Comparison of ENCODE assay signal across 8 mouse cellular contexts in the genomic region with DNA sequence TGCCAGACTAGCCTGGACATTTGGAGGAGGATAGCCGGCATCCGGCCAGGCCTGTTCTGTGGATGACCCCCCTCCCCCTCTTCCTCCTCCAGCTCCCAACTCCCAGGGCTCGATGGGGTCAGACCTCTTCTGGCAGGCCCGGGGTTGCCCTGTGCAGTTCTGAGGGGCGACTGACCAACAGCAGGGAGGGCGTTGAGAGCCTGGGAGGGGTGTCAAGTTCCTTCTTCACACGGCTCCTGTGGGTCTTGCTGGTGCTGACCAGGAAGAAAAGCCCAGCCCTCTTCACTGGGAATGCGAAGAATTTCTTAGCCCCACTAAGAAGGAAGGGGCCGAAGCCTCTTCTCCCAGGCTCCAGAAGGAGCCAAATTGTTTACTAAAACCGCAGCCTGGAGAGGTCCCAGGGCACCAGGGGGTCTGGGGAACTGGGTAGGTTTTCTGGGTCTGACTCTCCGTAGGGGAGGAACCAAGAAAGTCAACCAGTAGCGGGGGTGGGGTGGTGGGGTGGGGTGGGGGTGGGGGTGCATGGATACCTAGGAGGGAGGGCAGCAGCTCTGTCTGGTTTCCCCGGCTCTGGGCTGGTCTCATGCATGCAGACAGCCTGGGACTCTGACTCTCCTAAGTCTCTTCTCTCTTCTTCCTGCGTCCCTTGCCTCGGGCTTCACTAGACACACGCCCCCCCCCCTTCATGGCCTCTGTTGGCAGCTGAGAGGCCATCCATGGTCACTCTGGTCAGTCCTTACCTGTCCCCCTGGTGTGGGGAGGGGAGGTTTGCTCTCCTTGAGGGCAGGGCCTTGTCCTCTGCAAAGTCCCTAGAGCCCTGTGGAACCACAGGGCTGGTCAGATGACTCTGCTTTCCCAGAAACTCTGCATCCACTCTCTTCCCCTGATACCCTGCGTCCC. TPM values are rescaled to one million over a fixed set of nuclear protein-coding genes. Genes with fewer than 3 reads are reported as not detected.
DNase-seq lines count a peak whose midpoint lies in the region; ATAC-seq and TF ChIP-seq lines count a peak whose summit lies in the region.

No protein-coding gene starts in this region.

- TF ChIP-seq EP300 in lung, postnatal 0 days (IDR thresholded peaks at IDR 0.05), result peak; percentile 58

- 0 out of 2 replicates have a peak overlapping the region, but pooled peaks have one; percentile 6 for H3K4me2 ChIP-seq in hindbrain, embryonic 11.5 days (replicated peaks; ENCODE audit: low read depth, low read length)
- H3K4me2 ChIP-seq in hindbrain, embryonic 16.5 days (ENCODE audit: low read length), result no peak overlapping the region
- H3K4me2 ChIP-seq in kidney, embryonic 14.5 days (replicated peaks; ENCODE audit: low read depth, low read length), result peak overlapping the region; percentile 34
- H3K4me2 ChIP-seq in lung, postnatal 0 days (replicated peaks; ENCODE audit: low read depth, low read length), result no peak overlapping the region; the same call in 1 of the 2 replicates
- H3K4me2 ChIP-seq in forebrain, embryonic 16.5 days (ENCODE audit: low read length), result no peak overlapping the region
- no peak overlapping the region for H3K4me2 ChIP-seq in midbrain, embryonic 11.5 days

- peak; percentile 38 for DNase-seq in hindbrain, embryonic 11.5 days (ENCODE audit: low spot score)
- DNase-seq in embryo, embryonic 11 days, result peak; percentile 83
- peak; percentile 93 for DNase-seq in lung, postnatal 0 days (ENCODE audit: low spot score)
- DNase-seq in left cerebral cortex, adult 9 months (ENCODE audit: low spot score in 2 of 2), result no peak
- DNase-seq in midbrain, embryonic 11.5 days (ENCODE audit: low spot score, missing footprints), result no peak

- TF ChIP-seq CTCF in lung, postnatal 0 days (IDR thresholded peaks at IDR 0.05), result no peak; the same call in 1 of the 2 replicates

- 13% methylated on average over 15 of the region's 17 CpGs for WGBS in hindbrain, embryonic 11.5 days
- WGBS in hindbrain, embryonic 16.5 days, result 22% methylated on average over 16 of the region's 17 CpGs
- WGBS in kidney, embryonic 14.5 days, result 9% methylated on average over 16 of the region's 17 CpGs
- 17% methylated on average over 16 of the region's 17 CpGs for WGBS in lung, postnatal 0 days
- 21% methylated on average over 16 of the region's 17 CpGs for WGBS in forebrain, embryonic 16.5 days
- WGBS in midbrain, embryonic 11.5 days, result 17% methylated on average over 16 of the region's 17 CpGs

- no peaks in the 10 kb centered on the region for H3K4me1 ChIP-seq in hindbrain, embryonic 11.5 days (replicated peaks; ENCODE audit: control insufficient read depth, insufficient read depth, low read length)
- no peaks in the 10 kb centered on the region for H3K4me1 ChIP-seq in hindbrain, embryonic 16.5 days (ENCODE audit: control insufficient read depth, insufficient read depth, low read depth, low read length)
- H3K4me1 ChIP-seq in kidney, embryonic 14.5 days (ENCODE audit: control insufficient read depth, insufficient read depth, low read length), result peaks cover 40% of the 10 kb centered on the region
- H3K4me1 ChIP-seq in lung, postnatal 0 days (ENCODE audit: insufficient read depth, low read depth, low read length), result peaks cover 16% of the 10 kb centered on the region; the same call in 1 of the 2 replicates
- H3K4me1 ChIP-seq in forebrain, embryonic 16.5 days (replicated peaks; ENCODE audit: control insufficient read depth, insufficient read depth, low read length), result no peaks in the 10 kb centered on the region
- no peaks in the 10 kb centered on the region for H3K4me1 ChIP-seq in midbrain, embryonic 11.5 days (ENCODE audit: control insufficient read depth, insufficient read depth, low read length)

- no peak overlapping the region; the same call in 1 of the 2 replicates for H3K9ac ChIP-seq in hindbrain, embryonic 11.5 days (ENCODE audit: low read depth, low read length)
- no peak overlapping the region; the same call in 1 of the 2 replicates for H3K9ac ChIP-seq in hindbrain, embryonic 16.5 days (ENCODE audit: low read depth, low read length)
- peak overlapping the region; percentile 48 for H3K9ac ChIP-seq in kidney, embryonic 14.5 days (ENCODE audit: low read depth, low read length)
- H3K9ac ChIP-seq in lung, postnatal 0 days (replicated peaks; ENCODE audit: low read depth), result 0 out of 2 replicates have a peak overlapping the region, but pooled peaks have one; percentile 19
- H3K9ac ChIP-seq in forebrain, embryonic 16.5 days (replicated peaks; ENCODE audit: low read depth, low read length), result no peak overlapping the region
- no peak overlapping the region for H3K9ac ChIP-seq in midbrain, embryonic 11.5 days (ENCODE audit: low read length)

- no peak overlapping the region for H3K4me3 ChIP-seq in hindbrain, embryonic 11.5 days (ENCODE audit: low read depth, low read length)
- no peak overlapping the region for H3K4me3 ChIP-seq in hindbrain, embryonic 16.5 days (ENCODE audit: low read length)
- no peak overlapping the region for H3K4me3 ChIP-seq in kidney, embryonic 14.5 days (ENCODE audit: low read length)
- H3K4me3 ChIP-seq in lung, postnatal 0 days (ENCODE audit: low read depth, low read length), result no peak overlapping the region
- H3K4me3 ChIP-seq in forebrain, embryonic 16.5 days (replicated peaks; ENCODE audit: low read length), result no peak overlapping the region
- no peak overlapping the region for H3K4me3 ChIP-seq in midbrain, embryonic 11.5 days (ENCODE audit: low read depth, low read length)

- no peaks in the 10 kb centered on the region for H3K9me3 ChIP-seq in hindbrain, embryonic 11.5 days (ENCODE audit: control insufficient read depth, low read length)
- no peaks in the 10 kb centered on the region for H3K9me3 ChIP-seq in hindbrain, embryonic 16.5 days (ENCODE audit: control insufficient read depth, low read length)
- no peaks in the 10 kb centered on the region for H3K9me3 ChIP-seq in kidney, embryonic 14.5 days (ENCODE audit: control insufficient read depth, low read length)
- no peaks in the 10 kb centered on the region for H3K9me3 ChIP-seq in lung, postnatal 0 days (ENCODE audit: low read length)
- H3K9me3 ChIP-seq in forebrain, embryonic 16.5 days (ENCODE audit: control insufficient read depth, low read length), result no peaks in the 10 kb centered on the region
- no peaks in the 10 kb centered on the region for H3K9me3 ChIP-seq in midbrain, embryonic 11.5 days (ENCODE audit: control insufficient read depth, low read length)

- no peaks in the 10 kb centered on the region for H3K36me3 ChIP-seq in hindbrain, embryonic 11.5 days (ENCODE audit: control insufficient read depth, insufficient read depth, low read length)
- H3K36me3 ChIP-seq in hindbrain, embryonic 16.5 days (ENCODE audit: control insufficient read depth, insufficient read depth, low read length), result no peaks in the 10 kb centered on the region
- no peaks in the 10 kb centered on the region for H3K36me3 ChIP-seq in kidney, embryonic 14.5 days (ENCODE audit: control insufficient read depth, insufficient read depth, low read length)
- H3K36me3 ChIP-seq in lung, postnatal 0 days (ENCODE audit: insufficient read depth, low read length), result no peaks in the 10 kb centered on the region
- H3K36me3 ChIP-seq in forebrain, embryonic 16.5 days (ENCODE audit: control insufficient read depth, insufficient read depth), result no peaks in the 10 kb centered on the region
- no peaks in the 10 kb centered on the region for H3K36me3 ChIP-seq in midbrain, embryonic 11.5 days (ENCODE audit: control insufficient read depth, insufficient read depth, low read length)

- ATAC-seq in hindbrain, embryonic 11.5 days (ENCODE audit: low FRiP score), result no peak
- ATAC-seq in hindbrain, embryonic 16.5 days, result no peak; the same call in 1 of the 2 replicates
- peak; percentile 88 for ATAC-seq in kidney, embryonic 14.5 days (ENCODE audit: low FRiP score, low TSS enrichment)
- peak; percentile 92 for ATAC-seq in lung, postnatal 0 days
- no peak for ATAC-seq in forebrain, embryonic 16.5 days
- no peak for ATAC-seq in midbrain, embryonic 11.5 days (ENCODE audit: low FRiP score)

- no peaks in the 10 kb centered on the region for H3K27me3 ChIP-seq in hindbrain, embryonic 11.5 days (ENCODE audit: control insufficient read depth, insufficient read depth, low read length)
- H3K27me3 ChIP-seq in hindbrain, embryonic 16.5 days (replicated peaks; ENCODE audit: control insufficient read depth, insufficient read depth, low read length), result no peaks in the 10 kb centered on the region
- H3K27me3 ChIP-seq in kidney, embryonic 14.5 days (ENCODE audit: control insufficient read depth, insufficient read depth, low read length), result no peaks in the 10 kb centered on the region
- no peaks in the 10 kb centered on the region for H3K27me3 ChIP-seq in lung, postnatal 0 days (replicated peaks; ENCODE audit: insufficient read depth, low read length)
- H3K27me3 ChIP-seq in forebrain, embryonic 16.5 days (replicated peaks; ENCODE audit: control insufficient read depth, insufficient read depth, low read length), result no peaks in the 10 kb centered on the region
- H3K27me3 ChIP-seq in midbrain, embryonic 11.5 days (ENCODE audit: control insufficient read depth, insufficient read depth, low read length), result no peaks in the 10 kb centered on the region

- peak overlapping the region; percentile 36; the same call in 1 of the 2 replicates for H3K27ac ChIP-seq in hindbrain, embryonic 11.5 days (ENCODE audit: low read depth, low read length)
- H3K27ac ChIP-seq in hindbrain, embryonic 16.5 days (ENCODE audit: low read depth, low read length), result no peak overlapping the region
- peak overlapping the region; percentile 96 for H3K27ac ChIP-seq in kidney, embryonic 14.5 days (ENCODE audit: low read depth, low read length)
- peak overlapping the region; percentile 90 for H3K27ac ChIP-seq in lung, postnatal 0 days (ENCODE audit: low read length)
- H3K27ac ChIP-seq in forebrain, embryonic 16.5 days (ENCODE audit: low read length), result no peak overlapping the region
- H3K27ac ChIP-seq in midbrain, embryonic 11.5 days (ENCODE audit: low read depth, low read length), result no peak overlapping the region

RNA-seq across cellular contexts. Expression of gene Myh9, which starts 41.1 kb away (rescaled TPM):
- polyA plus RNA-seq in hindbrain, embryonic 11.5 days (2014; fragmentation: Nextera tagmentation; extraction: Ambion mirVana), result 20.7 and 29.8 TPM in 2 replicates
- polyA plus RNA-seq in hindbrain, embryonic 16.5 days (2015; fragmentation: Nextera tagmentation; extraction: Ambion mirVana), result 8.4 and 11.8 TPM in 2 replicates
- 43.8 and 72.3 TPM in 2 replicates for polyA plus RNA-seq in kidney, embryonic 14.5 days (2014; fragmentation: Nextera tagmentation; extraction: Ambion mirVana)
- 59.3 and 67.3 TPM in 2 replicates for polyA plus RNA-seq in lung, postnatal 0 days (2015; fragmentation: Nextera tagmentation; extraction: Ambion mirVana)
- polyA plus RNA-seq in forebrain, embryonic 16.5 days (2015; fragmentation: Nextera tagmentation; extraction: Ambion mirVana), result 12.2 and 13.6 TPM in 2 replicates
- 16.4 and 19.6 TPM in 2 replicates for polyA plus RNA-seq in midbrain, embryonic 11.5 days (2014; fragmentation: Nextera tagmentation; extraction: Ambion mirVana)

RNA-seq across cellular contexts. Expression of gene Txn2, which starts 45.8 kb away (rescaled TPM):
- 251 and 253 TPM in 2 replicates for polyA plus RNA-seq in hindbrain, embryonic 11.5 days (2014; fragmentation: Nextera tagmentation; extraction: Ambion mirVana)
- 215 and 216 TPM in 2 replicates for polyA plus RNA-seq in hindbrain, embryonic 16.5 days (2015; fragmentation: Nextera tagmentation; extraction: Ambion mirVana)
- polyA plus RNA-seq in kidney, embryonic 14.5 days (2014; fragmentation: Nextera tagmentation; extraction: Ambion mirVana), result 269 and 294 TPM in 2 replicates
- polyA plus RNA-seq in lung, postnatal 0 days (2015; fragmentation: Nextera tagmentation; extraction: Ambion mirVana), result 121 and 122 TPM in 2 replicates
- polyA plus RNA-seq in forebrain, embryonic 16.5 days (2015; fragmentation: Nextera tagmentation; extraction: Ambion mirVana), result 222 and 237 TPM in 2 replicates
- 242 and 255 TPM in 2 replicates for polyA plus RNA-seq in midbrain, embryonic 11.5 days (2014; fragmentation: Nextera tagmentation; extraction: Ambion mirVana)

Comparison
In these comparisons a context has a peak if more than half of its experiments do, and no peak if none do; other contexts are left out.
1. H3K27ac ChIP-seq: peak in hindbrain, embryonic 11.5 days (single experiment), kidney, embryonic 14.5 days (single experiment) and lung, postnatal 0 days (single experiment); none in hindbrain, embryonic 16.5 days (single experiment), forebrain, embryonic 16.5 days (single experiment) and midbrain, embryonic 11.5 days (single experiment).
2. H3K4me2 ChIP-seq: peak in hindbrain, embryonic 11.5 days (single experiment) and kidney, embryonic 14.5 days (single experiment); none in hindbrain, embryonic 16.5 days (single experiment), lung, postnatal 0 days (single experiment), forebrain, embryonic 16.5 days (single experiment) and midbrain, embryonic 11.5 days (single experiment).
3. ATAC-seq: peak in kidney, embryonic 14.5 days (single experiment) and lung, postnatal 0 days (single experiment); none in hindbrain, embryonic 11.5 days (single experiment), hindbrain, embryonic 16.5 days (single experiment), forebrain, embryonic 16.5 days (single experiment) and midbrain, embryonic 11.5 days (single experiment).
4. DNase-seq: peak in hindbrain, embryonic 11.5 days (single experiment), embryo, embryonic 11 days (single experiment) and lung, postnatal 0 days (single experiment); none in left cerebral cortex, adult 9 months (0 of 2) and midbrain, embryonic 11.5 days (single experiment).
5. H3K9ac ChIP-seq: peak in kidney, embryonic 14.5 days (single experiment) and lung, postnatal 0 days (single experiment); none in hindbrain, embryonic 11.5 days (single experiment), hindbrain, embryonic 16.5 days (single experiment), forebrain, embryonic 16.5 days (single experiment) and midbrain, embryonic 11.5 days (single experiment).